Mouse (Mus musculus): ENCODE data around the gene Abcb11. TPM values are rescaled to one million over a fixed set of nuclear protein-coding genes. Genes with fewer than 3 reads are reported as not detected.

Gene Abcb11
- polyA plus RNA-seq (2012; rRNA removed) = 0.03 and 0.46 TPM in 2 replicates

DNA sequence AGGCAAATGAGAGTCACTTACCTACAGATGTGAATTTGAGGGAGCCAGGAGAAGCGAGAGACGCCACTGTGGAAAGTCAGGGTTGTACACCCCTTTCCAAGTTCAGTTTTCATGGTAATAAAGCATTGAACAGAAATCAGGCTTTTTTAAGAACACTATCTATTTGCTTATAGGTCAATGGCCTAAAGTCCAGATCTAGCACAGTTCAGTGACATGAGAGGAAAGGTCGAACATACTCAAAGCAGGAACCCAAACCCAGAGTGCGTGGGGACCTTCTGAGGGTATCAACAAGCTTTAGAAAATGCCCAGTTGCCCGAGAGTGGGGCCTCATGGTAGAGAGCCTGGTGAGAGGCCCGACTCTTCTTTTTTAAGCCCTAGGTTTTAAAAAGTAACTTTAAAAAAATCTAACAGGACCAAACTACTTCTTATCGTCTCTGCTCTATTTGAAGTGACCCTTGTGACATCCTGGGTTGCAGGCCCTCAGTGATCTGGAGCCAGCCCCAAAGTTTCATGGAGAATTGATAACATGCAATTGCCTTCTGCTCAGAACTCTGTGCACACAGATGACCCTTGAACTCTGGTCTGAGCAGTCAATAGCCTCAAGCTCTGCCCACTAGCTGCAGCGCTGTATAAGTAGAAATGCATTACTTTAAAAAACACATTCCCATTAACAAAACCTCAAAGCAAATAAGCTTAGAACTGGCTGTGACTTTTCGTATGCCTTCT is at the start of gene Abcb11:
TSS of gene Abcb11 (minus strand) at position 121 of the 726 bp plus-strand sequence.
- H3K4me1 ChIP-seq (replicated peaks; ENCODE audit: control insufficient read depth, insufficient read depth, low read length) = no peaks in the 10 kb centered on the region
- WGBS = 95% methylated on average over 9 of the region's 9 CpGs
- TF ChIP-seq POLR2A (IDR thresholded peaks at IDR 0.05; ENCODE audit: control insufficient read depth, extremely low read depth, insufficient read depth, low read length, poor library complexity) (no peak), CTCF (IDR thresholded peaks at IDR 0.05; ENCODE audit: borderline replicate concordance, control insufficient read depth, extremely low read depth, insufficient read depth, low read length, poor library complexity) (no peak)
- no peak within 1 kb of the TSS for H3K27ac ChIP-seq (ENCODE audit: control insufficient read depth, insufficient read depth, low read length)
- H3K36me3 ChIP-seq (ENCODE audit: control insufficient read depth, insufficient read depth, low read length) = no peaks in the 10 kb centered on the region
- no peak for DNase-seq
- no peak within 1 kb of the TSS for H3K4me3 ChIP-seq (ENCODE audit: control insufficient read depth, insufficient read depth, low read length)
- H3K27me3 ChIP-seq (ENCODE audit: control insufficient read depth, insufficient read depth, low read length) = no peaks in the 10 kb centered on the region

GRCm38 (mm10) chr2:69386118-69386871 is 43.9 kb upstream of the Abcb11 start:
- no peak for DNase-seq
- WGBS = 89% methylated on average over 3 of the region's 3 CpGs
- TF ChIP-seq CTCF (IDR thresholded peaks at IDR 0.05; ENCODE audit: borderline replicate concordance, control insufficient read depth, extremely low read depth, insufficient read depth, low read length, poor library complexity) (no peak), POLR2A (IDR thresholded peaks at IDR 0.05; ENCODE audit: control insufficient read depth, extremely low read depth, insufficient read depth, low read length, poor library complexity) (no peak)

GRCm38 (mm10) chr2:69382838-69383237 is 40.4 kb upstream of the Abcb11 start:
- 27% methylated on average over 5 of the region's 5 CpGs for WGBS
- Histone ChIP-seq H3K36me3 (ENCODE audit: control insufficient read depth, insufficient read depth, low read length) (no peaks in the 10 kb centered on the region), H3K4me3 (ENCODE audit: control insufficient read depth, insufficient read depth, low read length) (no peak overlapping the region), H3K4me1 (replicated peaks; ENCODE audit: control insufficient read depth, insufficient read depth, low read length) (0 out of 2 replicates have a peak, but pooled peaks cover 2% of the 10 kb centered on the region), H3K27ac (ENCODE audit: control insufficient read depth, insufficient read depth, low read length) (no peak overlapping the region), H3K27me3 (ENCODE audit: control insufficient read depth, insufficient read depth, low read length) (no peaks in the 10 kb centered on the region)
- DNase-seq = no peak
- TF ChIP-seq CTCF (IDR thresholded peaks at IDR 0.05; ENCODE audit: borderline replicate concordance, control insufficient read depth, extremely low read depth, insufficient read depth, low read length, poor library complexity) (no peak), POLR2A (IDR thresholded peaks at IDR 0.05; ENCODE audit: control insufficient read depth, extremely low read depth, insufficient read depth, low read length, poor library complexity) (no peak)

More at GRCm38 (mm10) chr2:69386118-69386871, 43.9 kb upstream of the Abcb11 start:
- Histone ChIP-seq H3K36me3 (ENCODE audit: control insufficient read depth, insufficient read depth, low read length) (no peaks in the 10 kb centered on the region), H3K4me1 (replicated peaks; ENCODE audit: control insufficient read depth, insufficient read depth, low read length) (no peaks in the 10 kb centered on the region), H3K27me3 (ENCODE audit: control insufficient read depth, insufficient read depth, low read length) (no peaks in the 10 kb centered on the region), H3K4me3 (ENCODE audit: control insufficient read depth, insufficient read depth, low read length) (no peak overlapping the region), H3K27ac (ENCODE audit: control insufficient read depth, insufficient read depth, low read length) (no peak overlapping the region)

DNA sequence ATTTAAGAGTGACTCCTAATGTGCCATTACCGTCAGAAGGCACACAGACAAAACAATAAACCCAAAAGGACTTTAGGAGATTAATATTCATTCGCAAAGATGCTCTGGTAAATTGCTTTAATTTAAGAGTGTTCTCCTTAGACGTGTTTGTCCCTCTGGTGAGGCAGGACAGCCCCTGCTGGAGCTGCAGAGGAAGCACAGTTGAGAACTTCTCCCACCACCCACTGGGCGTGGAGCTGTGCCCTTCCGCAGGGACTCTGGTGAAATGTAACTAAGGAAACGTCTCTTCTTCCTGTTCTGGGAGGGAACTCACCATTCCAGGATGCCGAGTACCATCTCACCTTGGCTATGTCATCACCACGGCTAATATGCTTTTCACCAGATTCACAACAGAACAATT is 39.3 kb upstream of the Abcb11 start:
- no peaks in the 10 kb centered on the region for H3K27me3 ChIP-seq (ENCODE audit: control insufficient read depth, insufficient read depth, low read length)
- H3K27ac ChIP-seq (ENCODE audit: control insufficient read depth, insufficient read depth, low read length) = no peak overlapping the region
- 27% methylated on average over 8 of the region's 8 CpGs for WGBS
- DNase-seq = no peak
- H3K36me3 ChIP-seq (ENCODE audit: control insufficient read depth, insufficient read depth, low read length) = no peaks in the 10 kb centered on the region
- H3K4me3 ChIP-seq (ENCODE audit: control insufficient read depth, insufficient read depth, low read length) = no peak overlapping the region
- TF ChIP-seq CTCF (IDR thresholded peaks at IDR 0.05; ENCODE audit: borderline replicate concordance, control insufficient read depth, extremely low read depth, insufficient read depth, low read length, poor library complexity) = no peak
- TF ChIP-seq POLR2A (IDR thresholded peaks at IDR 0.05; ENCODE audit: control insufficient read depth, extremely low read depth, insufficient read depth, low read length, poor library complexity) = no peak
- 0 out of 2 replicates have a peak, but pooled peaks cover 2% of the 10 kb centered on the region for H3K4me1 ChIP-seq (replicated peaks; ENCODE audit: control insufficient read depth, insufficient read depth, low read length)

GRCm38 (mm10) chr2:69380281-69380680 is 37.9 kb upstream of the Abcb11 start, which contains the start of gene Dhrs9:
Gene Dhrs9, plus strand, starts transcription at chr2:69380445.
- H3K27ac ChIP-seq (ENCODE audit: control insufficient read depth, insufficient read depth, low read length) = no peak within 1 kb of the TSS
- no peak for TF ChIP-seq CTCF (IDR thresholded peaks at IDR 0.05; ENCODE audit: borderline replicate concordance, control insufficient read depth, extremely low read depth, insufficient read depth, low read length, poor library complexity)
- TF ChIP-seq POLR2A (IDR thresholded peaks at IDR 0.05; ENCODE audit: control insufficient read depth, extremely low read depth, insufficient read depth, low read length, poor library complexity) = no peak
- 6% methylated on average over 13 of the region's 13 CpGs for WGBS
- H3K4me3 ChIP-seq (ENCODE audit: control insufficient read depth, insufficient read depth, low read length) = no peak within 1 kb of the TSS
- H3K4me1 ChIP-seq (replicated peaks; ENCODE audit: control insufficient read depth, insufficient read depth, low read length) = 0 out of 2 replicates have a peak, but pooled peaks cover 2% of the 10 kb centered on the region
- DNase-seq = no peak
- no peaks in the 10 kb centered on the region for H3K27me3 ChIP-seq (ENCODE audit: control insufficient read depth, insufficient read depth, low read length)
- H3K36me3 ChIP-seq (ENCODE audit: control insufficient read depth, insufficient read depth, low read length) = no peaks in the 10 kb centered on the region

GRCm38 (mm10) chr2:69379801-69380200 is 37.4 kb upstream of the Abcb11 start:
- TF ChIP-seq CTCF (IDR thresholded peaks at IDR 0.05; ENCODE audit: borderline replicate concordance, control insufficient read depth, extremely low read depth, insufficient read depth, low read length, poor library complexity) (no peak), POLR2A (IDR thresholded peaks at IDR 0.05; ENCODE audit: control insufficient read depth, extremely low read depth, insufficient read depth, low read length, poor library complexity) (no peak)

More at GRCm38 (mm10) chr2:69379801-69380200, 37.4 kb upstream of the Abcb11 start:
- no peaks in the 10 kb centered on the region for H3K36me3 ChIP-seq (ENCODE audit: control insufficient read depth, insufficient read depth, low read length)
- H3K4me1 ChIP-seq (replicated peaks; ENCODE audit: control insufficient read depth, insufficient read depth, low read length) = 0 out of 2 replicates have a peak, but pooled peaks cover 2% of the 10 kb centered on the region
- H3K27ac ChIP-seq (ENCODE audit: control insufficient read depth, insufficient read depth, low read length) = no peak overlapping the region
- H3K4me3 ChIP-seq (ENCODE audit: control insufficient read depth, insufficient read depth, low read length) = no peak overlapping the region
- WGBS = 25% methylated on average over 1 of the region's 1 CpGs
- DNase-seq = no peak
- H3K27me3 ChIP-seq (ENCODE audit: control insufficient read depth, insufficient read depth, low read length) = no peaks in the 10 kb centered on the region
